Mouse (Mus musculus) c-Kit-negative CD71-positive TER-119-positive erythroid progenitor cells, embryonic 14.5 days (primary cell): ENCODE data around the gene Cpxm2.

Source experiments
- DNase-seq: peaks from one replicate; pipeline ENCODE4 v3.0.0-alpha.2; 2013; ENCODE audit warnings: low read depth, low spot score

The Cpxm2 gene

DNA sequence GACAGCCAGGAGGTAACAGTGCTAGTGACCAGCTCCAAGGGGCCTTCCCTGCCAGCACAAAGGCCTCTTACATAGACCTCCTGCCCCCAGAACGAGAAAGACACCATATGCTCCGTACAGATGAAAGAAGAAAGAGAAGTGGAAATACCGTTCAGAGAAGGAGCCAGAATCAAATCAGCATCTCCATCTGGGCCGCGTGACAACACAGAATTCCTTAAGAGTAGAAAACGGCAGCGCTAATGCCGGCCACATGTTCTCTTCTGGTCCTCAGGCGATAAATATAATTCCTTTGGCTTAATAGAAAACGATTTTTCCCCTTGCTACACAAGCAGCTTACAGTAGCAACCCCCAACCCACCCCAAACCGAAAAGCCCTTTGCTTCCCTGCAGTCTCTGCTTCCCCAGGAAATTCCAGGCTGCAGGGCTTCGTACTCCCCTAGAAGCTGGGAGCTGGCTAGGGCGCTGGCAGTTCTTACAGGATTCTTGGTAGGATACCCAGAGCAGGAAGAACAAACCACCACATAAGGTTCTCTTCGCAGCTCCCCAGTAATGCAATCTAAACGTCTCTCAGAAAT is 9.2 kb downstream of the Cpxm2 start:
- DNase-seq = no peak

GRCm38 (mm10) chr7:132128687-132129086 is 25.9 kb downstream of the Cpxm2 start:
- DNase-seq = no peak

DNA sequence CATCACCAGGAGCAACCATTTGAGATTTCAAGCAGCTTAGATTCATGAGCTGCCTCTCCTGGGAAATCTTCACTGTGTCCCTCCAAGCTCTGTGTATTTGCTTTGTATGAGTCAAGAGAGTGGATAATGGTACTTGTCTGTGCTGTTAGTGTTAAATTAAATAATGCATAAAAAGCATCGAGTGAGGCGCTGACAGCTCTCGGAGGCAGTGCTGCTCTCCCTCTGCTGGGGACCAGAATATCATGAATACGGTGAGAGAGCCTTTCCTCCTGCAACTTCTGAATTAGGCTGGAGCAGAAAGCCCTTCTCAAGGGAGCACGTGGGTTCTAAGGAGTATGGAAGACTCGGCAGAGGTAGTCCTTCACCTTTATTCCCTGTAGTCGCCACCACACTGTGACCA is 29.6 kb downstream of the Cpxm2 start:
- DNase-seq = no peak

DNA sequence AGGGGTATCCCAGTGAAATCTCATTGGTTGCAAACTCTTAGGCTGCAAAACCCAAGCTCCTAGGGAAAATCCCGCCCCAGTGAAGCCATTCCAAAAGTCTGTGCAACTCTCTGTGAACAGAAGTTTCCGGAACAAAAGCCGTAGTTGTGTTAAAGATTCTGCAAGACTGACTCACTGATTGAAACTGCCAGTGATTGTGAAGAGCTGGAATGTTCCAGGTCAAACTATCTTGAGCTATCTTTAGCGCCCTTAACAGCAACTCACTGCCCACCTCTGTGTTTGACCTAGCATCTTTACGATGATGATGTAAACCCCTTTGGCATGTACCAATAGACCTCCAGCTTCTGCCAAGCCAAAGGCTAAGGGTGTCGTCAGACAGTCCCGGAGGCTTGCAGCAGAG is 31.3 kb downstream of the Cpxm2 start:
- no peak for DNase-seq

DNA sequence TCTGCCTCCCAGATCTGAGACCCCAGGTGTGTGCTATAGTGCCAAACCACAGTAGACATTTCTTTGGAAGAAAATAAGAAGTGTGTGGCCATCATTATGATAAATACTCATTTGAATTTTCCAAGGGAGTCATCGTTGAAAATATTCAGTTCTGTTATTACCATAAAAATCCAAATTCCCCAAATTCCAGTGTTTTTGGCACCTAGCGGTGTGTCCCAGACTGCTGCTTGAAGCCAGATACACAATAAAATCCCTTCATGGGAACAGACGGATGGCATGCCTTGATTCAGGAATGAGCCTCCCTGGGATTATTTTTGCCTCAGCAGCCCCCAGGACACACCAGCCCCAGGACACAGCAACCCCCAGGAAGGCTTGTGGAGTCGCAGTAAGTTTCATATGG is 34.7 kb downstream of the Cpxm2 start:
- no peak for DNase-seq

GRCm38 (mm10) chr7:132111770-132112169 is 42.8 kb downstream of the Cpxm2 start:
- DNase-seq = no peak

DNA sequence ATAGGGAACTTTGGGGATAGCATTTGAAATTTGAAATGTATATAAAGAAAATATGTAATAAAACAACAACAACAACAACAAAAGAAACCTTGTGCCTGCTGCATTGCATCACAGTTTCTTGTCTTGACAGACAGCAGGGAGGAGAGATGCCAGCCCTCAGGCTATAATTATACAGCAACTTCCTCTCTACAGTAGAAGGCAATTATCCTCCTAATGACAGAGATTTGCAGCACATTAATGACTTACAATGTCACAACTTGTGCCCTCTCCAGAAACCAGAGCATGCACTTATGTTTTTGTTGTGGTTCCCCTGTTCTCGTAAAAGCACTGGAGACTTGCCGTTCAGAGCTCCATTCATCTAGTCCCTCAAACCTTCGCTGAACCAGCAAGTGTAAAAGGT is 44.2 kb downstream of the Cpxm2 start:
- DNase-seq = no peak

- no peak for DNase-seq
Measured at GRCm38 (mm10) chr7:132106891-132107290, 47.6 kb downstream of the Cpxm2 start.

- no peak for DNase-seq
Measured at GRCm38 (mm10) chr7:132105326-132105725, 49.2 kb downstream of the Cpxm2 start.

GRCm38 (mm10) chr7:132098441-132098840 is 56.1 kb downstream of the Cpxm2 start:
- DNase-seq = no peak

GRCm38 (mm10) chr7:132094666-132095065 is 59.9 kb downstream of the Cpxm2 start:
- DNase-seq = no peak

DNA sequence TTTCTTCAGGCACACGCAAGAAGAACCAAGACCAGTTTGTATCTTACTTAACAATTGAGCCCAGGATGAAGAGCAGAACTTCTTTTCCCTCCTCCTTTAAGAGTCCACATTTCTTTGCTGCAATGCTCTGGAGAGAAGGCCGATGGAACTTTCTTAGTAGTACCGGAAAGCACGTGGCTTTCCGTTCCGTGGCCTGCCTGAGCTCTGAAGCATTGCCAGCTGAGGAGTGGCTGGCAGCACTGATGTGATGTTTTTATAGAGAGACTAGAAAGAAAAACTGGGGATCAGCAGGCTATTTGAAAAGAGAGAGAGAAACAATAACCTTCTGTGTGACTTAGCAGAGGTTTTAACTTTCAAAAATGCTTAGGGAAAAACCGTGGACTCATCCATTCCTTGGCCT is 63.0 kb downstream of the Cpxm2 start:
- no peak for DNase-seq

DNA sequence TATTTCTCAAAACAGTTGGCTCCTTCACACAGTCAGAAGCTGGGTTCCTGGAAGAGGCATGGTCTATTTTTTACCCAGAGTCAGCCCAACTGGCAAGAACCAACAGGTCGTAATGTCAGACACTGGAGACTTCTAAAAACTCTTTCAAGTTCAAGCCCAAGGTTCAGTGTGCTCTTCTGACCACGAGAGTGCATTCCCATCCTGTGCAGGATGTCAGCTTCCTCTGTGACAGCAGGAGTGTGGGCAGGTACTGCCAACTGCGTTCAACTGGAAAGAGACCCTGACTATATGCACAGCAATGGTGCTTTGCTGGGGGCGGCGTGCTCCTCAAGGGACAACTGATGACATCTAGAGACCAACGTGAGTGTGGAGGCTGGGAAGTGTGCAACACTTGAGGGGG is 65.9 kb downstream of the Cpxm2 start:
- DNase-seq = no peak

- no peak for DNase-seq
Measured at GRCm38 (mm10) chr7:132088181-132088580, 66.4 kb downstream of the Cpxm2 start.

DNA sequence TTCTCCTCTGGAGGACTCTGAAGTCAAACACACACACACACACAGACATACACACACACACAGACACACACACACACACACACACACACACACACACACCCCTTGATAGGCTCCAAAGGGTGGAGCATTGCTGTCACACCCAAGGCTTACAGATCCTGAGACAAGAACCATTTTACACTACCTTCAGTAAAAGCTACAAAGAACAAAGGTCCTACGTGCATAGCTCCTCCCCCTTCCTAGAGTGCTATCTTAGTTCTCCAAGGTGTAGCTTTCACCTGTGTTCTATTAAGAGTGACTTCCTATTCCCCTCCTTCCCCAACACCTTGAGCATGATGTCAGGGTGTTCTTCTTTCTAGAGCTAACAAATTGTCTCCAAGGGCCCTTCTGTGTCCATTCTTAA is 78.7 kb downstream of the Cpxm2 start:
- DNase-seq = no peak

DNA sequence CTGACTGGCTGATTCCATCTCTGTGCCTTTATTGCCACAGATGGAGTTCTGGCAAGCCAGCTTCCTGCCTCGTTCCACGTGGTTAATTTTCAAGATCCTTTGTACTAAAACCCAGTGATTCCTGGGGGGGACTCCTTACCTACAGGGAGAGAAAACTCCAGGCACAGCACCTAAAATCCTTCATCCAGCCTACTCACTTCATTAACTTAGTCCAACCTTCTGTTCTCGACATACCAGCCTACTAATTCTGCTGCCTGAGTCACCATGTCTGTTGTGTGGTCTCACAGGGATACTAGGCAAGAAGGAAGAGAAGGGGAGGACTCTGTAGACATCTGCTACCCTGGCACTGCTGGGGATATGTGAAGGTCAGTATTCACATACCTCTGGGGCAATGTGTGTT is 80.0 kb downstream of the Cpxm2 start:
- no peak for DNase-seq

GRCm38 (mm10) chr7:132070877-132071625 is 83.5 kb downstream of the Cpxm2 start:
- no peak for DNase-seq

DNA sequence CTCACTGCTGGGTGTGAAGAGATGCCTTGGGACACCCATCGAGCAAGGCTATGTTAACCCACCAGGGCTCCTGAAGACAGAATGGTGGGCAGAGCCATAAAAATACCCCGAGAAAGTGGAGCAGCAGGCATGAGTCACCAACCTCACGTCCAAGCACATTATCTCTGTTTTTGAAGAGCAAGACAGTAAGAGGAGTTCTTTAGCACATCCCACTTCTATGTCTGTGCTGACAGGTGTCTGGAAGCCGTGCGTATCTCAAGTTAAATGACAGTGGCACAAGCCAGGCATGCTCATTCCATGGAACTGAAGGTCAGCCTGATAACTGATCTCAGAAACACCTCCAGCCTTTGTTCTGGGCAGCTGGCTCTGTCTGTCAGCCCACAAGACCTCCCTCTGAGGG is 86.6 kb downstream of the Cpxm2 start:
- DNase-seq = no peak

GRCm38 (mm10) chr7:132067511-132067910 is 87.0 kb downstream of the Cpxm2 start:
- no peak for DNase-seq

- no peak for DNase-seq
Measured at GRCm38 (mm10) chr7:132060116-132060515, 94.4 kb downstream of the Cpxm2 start.

GRCm38 (mm10) chr7:132056565-132056964 is 98.0 kb downstream of the Cpxm2 start:
- DNase-seq = no peak

- DNase-seq = no peak
Measured at GRCm38 (mm10) chr7:132046662-132047061, 107.9 kb downstream of the Cpxm2 start.

GRCm38 (mm10) chr7:132031940-132032531 is 122.5 kb downstream of the Cpxm2 start:
- no peak for DNase-seq
